Mouse (Mus musculus): ENCODE results near the gene Nid1. TPM values are rescaled to one million over a fixed set of nuclear protein-coding genes. Genes with fewer than 3 reads are reported as not detected.
"Not testable (repeated sequence)": the region's sequence is repeated elsewhere in the genome, so short reads cannot be mapped to it uniquely, and the experiment has no call there.

The Nid1 gene
- polyA plus RNA-seq, 1 experiment from 2014 or later = 135 TPM

GRCm38 (mm10) chr13:13530913-13531312 lies 93.6 kb downstream of the Nid1 start:
- H3K4me3 ChIP-seq (ENCODE audit: low read length) = no peak overlapping the region
- H3K27ac ChIP-seq (ENCODE audit: low read length) = no peak overlapping the region
- ATAC-seq (ENCODE audit: low FRiP score, low TSS enrichment) = no peak
- H3K36me3 ChIP-seq (ENCODE audit: insufficient read depth, low read length) = no peaks in the 10 kb centered on the region
- no peak overlapping the region for H3K4me2 ChIP-seq (replicated peaks; ENCODE audit: low read depth, low read length)
- H3K9ac ChIP-seq (replicated peaks; ENCODE audit: low read length) = no peak overlapping the region
- H3K4me1 ChIP-seq (ENCODE audit: insufficient read depth, low read length) = peaks cover 15% of the 10 kb centered on the region; the same call in 1 of the 2 replicates
- H3K27me3 ChIP-seq (ENCODE audit: insufficient read depth, low read length) = no peaks in the 10 kb centered on the region
- 94% methylated on average over 4 of the region's 4 CpGs for WGBS
- no peaks in the 10 kb centered on the region for H3K9me3 ChIP-seq (ENCODE audit: low read length)

GRCm38 (mm10) chr13:13531923-13532322 lies 94.6 kb downstream of the Nid1 start:
- no peak for ATAC-seq (ENCODE audit: low FRiP score, low TSS enrichment)
- WGBS = 92% methylated on average over 7 of the region's 7 CpGs

GRCm38 (mm10) chr13:13536555-13536954 lies 99.2 kb downstream of the Nid1 start:
- no peaks in the 10 kb centered on the region for H3K36me3 ChIP-seq (ENCODE audit: insufficient read depth, low read length)
- H3K27me3 ChIP-seq (ENCODE audit: insufficient read depth, low read length) = no peaks in the 10 kb centered on the region
- no peak overlapping the region for H3K4me3 ChIP-seq (ENCODE audit: low read length)
- H3K4me2 ChIP-seq (replicated peaks; ENCODE audit: low read depth, low read length) = no peak overlapping the region
- 87% methylated on average over 2 of the region's 2 CpGs for WGBS
- no peak for ATAC-seq (ENCODE audit: low FRiP score, low TSS enrichment)
- peaks cover 20% of the 10 kb centered on the region; the same call in 1 of the 2 replicates for H3K4me1 ChIP-seq (ENCODE audit: insufficient read depth, low read length)
- H3K9me3 ChIP-seq (ENCODE audit: low read length) = no peaks in the 10 kb centered on the region
- H3K9ac ChIP-seq (replicated peaks; ENCODE audit: low read length) = no peak overlapping the region
- no peak overlapping the region for H3K27ac ChIP-seq (ENCODE audit: low read length)

More at GRCm38 (mm10) chr13:13531923-13532322, 94.6 kb downstream of the Nid1 start:
- Histone ChIP-seq H3K4me2 (replicated peaks; ENCODE audit: low read depth, low read length) (no peak overlapping the region), H3K27me3 (ENCODE audit: insufficient read depth, low read length) (no peaks in the 10 kb centered on the region), H3K9ac (replicated peaks; ENCODE audit: low read length) (no peak overlapping the region), H3K4me1 (ENCODE audit: insufficient read depth, low read length) (peaks cover 15% of the 10 kb centered on the region; the same call in 1 of the 2 replicates), H3K27ac (ENCODE audit: low read length) (no peak overlapping the region), H3K9me3 (ENCODE audit: low read length) (no peaks in the 10 kb centered on the region), H3K4me3 (ENCODE audit: low read length) (no peak overlapping the region), H3K36me3 (ENCODE audit: insufficient read depth, low read length) (no peaks in the 10 kb centered on the region)

GRCm38 (mm10) chr13:13537272-13538015 lies 100.1 kb downstream of the Nid1 start:
- 84% methylated on average over 2 of the region's 2 CpGs for WGBS
- H3K27ac ChIP-seq (ENCODE audit: low read length) = no peak overlapping the region

DNA sequence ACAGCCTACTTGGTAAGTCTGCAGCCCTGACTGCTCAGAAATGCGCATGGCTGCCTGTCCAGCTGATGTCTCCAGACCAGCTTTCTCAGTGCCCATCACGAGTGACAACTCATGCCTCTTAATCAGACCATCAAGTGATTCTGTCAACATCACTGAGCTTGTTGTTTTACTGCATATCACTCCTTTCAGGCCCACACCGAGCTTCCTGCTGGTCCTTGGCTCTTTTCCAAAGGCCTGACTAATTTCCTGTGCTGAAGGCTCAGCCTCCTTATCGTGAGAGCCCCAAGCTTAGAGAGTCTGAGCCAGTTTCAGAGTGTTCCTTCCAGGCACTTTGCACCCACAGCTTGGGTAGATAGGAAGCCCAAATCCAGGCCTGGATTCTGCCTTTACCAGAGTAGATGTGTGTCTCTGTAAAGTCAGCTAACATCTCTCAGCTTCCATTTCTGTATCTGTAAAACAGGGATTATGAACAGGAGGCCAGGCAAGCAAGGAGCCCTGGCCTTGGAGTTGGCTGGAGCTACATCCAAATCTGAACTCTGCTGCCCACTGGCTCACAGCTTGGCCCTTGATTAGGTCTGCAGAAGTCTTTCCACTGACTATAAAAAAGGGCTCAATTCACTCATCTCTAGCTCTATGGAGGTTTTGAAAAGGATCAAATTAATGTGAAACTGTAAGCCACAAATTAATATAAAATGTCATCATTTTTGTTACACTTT lies 101.4 kb downstream of the Nid1 start:
- WGBS = 32% methylated on average over 4 of the region's 4 CpGs
- no peak overlapping the region for H3K4me2 ChIP-seq (replicated peaks; ENCODE audit: low read depth, low read length)

More at GRCm38 (mm10) chr13:13537272-13538015, 100.1 kb downstream of the Nid1 start:
- Histone ChIP-seq H3K27me3 (ENCODE audit: insufficient read depth, low read length) (no peaks in the 10 kb centered on the region), H3K4me3 (ENCODE audit: low read length) (no peak overlapping the region), H3K9me3 (ENCODE audit: low read length) (no peaks in the 10 kb centered on the region), H3K9ac (replicated peaks; ENCODE audit: low read length) (no peak overlapping the region), H3K36me3 (ENCODE audit: insufficient read depth, low read length) (no peaks in the 10 kb centered on the region), H3K4me2 (replicated peaks; ENCODE audit: low read depth, low read length) (no peak overlapping the region), H3K4me1 (ENCODE audit: insufficient read depth, low read length) (peaks cover 20% of the 10 kb centered on the region; the same call in 1 of the 2 replicates)
- no peak for ATAC-seq (ENCODE audit: low FRiP score, low TSS enrichment)

GRCm38 (mm10) chr13:13543073-13543472 lies 105.7 kb downstream of the Nid1 start:
- not testable (repeated sequence) for H3K36me3 ChIP-seq (ENCODE audit: insufficient read depth, low read length); H3K9ac ChIP-seq (replicated peaks; ENCODE audit: low read length); ATAC-seq (ENCODE audit: low FRiP score, low TSS enrichment); H3K27ac ChIP-seq (ENCODE audit: low read length); H3K4me3 ChIP-seq (ENCODE audit: low read length); H3K4me2 ChIP-seq (replicated peaks; ENCODE audit: low read depth, low read length); H3K9me3 ChIP-seq (ENCODE audit: low read length); H3K27me3 ChIP-seq (ENCODE audit: insufficient read depth, low read length)
- WGBS = 95% methylated on average over 10 of the region's 10 CpGs
- H3K4me1 ChIP-seq (ENCODE audit: insufficient read depth, low read length) = peaks cover 14% of the 10 kb centered on the region; the same call in 1 of the 2 replicates

More for the DNA sequence above, 101.4 kb downstream of the Nid1 start:
- Histone ChIP-seq H3K9ac (replicated peaks; ENCODE audit: low read length) (0 out of 2 replicates have a peak overlapping the region, but pooled peaks have one; percentile 20), H3K4me1 (ENCODE audit: insufficient read depth, low read length) (peaks cover 17% of the 10 kb centered on the region; the same call in 1 of the 2 replicates), H3K36me3 (ENCODE audit: insufficient read depth, low read length) (no peaks in the 10 kb centered on the region), H3K27me3 (ENCODE audit: insufficient read depth, low read length) (no peaks in the 10 kb centered on the region), H3K9me3 (ENCODE audit: low read length) (no peaks in the 10 kb centered on the region), H3K27ac (ENCODE audit: low read length) (peak overlapping the region; percentile 66), H3K4me3 (ENCODE audit: low read length) (no peak overlapping the region)
- peak; percentile 71; the same call in 1 of the 2 replicates for ATAC-seq (ENCODE audit: low FRiP score, low TSS enrichment)

GRCm38 (mm10) chr13:13546792-13547191 lies 109.4 kb downstream of the Nid1 start:
- H3K4me1 ChIP-seq (ENCODE audit: insufficient read depth, low read length) = peaks cover 10% of the 10 kb centered on the region; the same call in 1 of the 2 replicates
- H3K27ac ChIP-seq (ENCODE audit: low read length) = no peak overlapping the region
- no peak overlapping the region for H3K9ac ChIP-seq (replicated peaks; ENCODE audit: low read length)
- no peaks in the 10 kb centered on the region for H3K27me3 ChIP-seq (ENCODE audit: insufficient read depth, low read length)
- H3K9me3 ChIP-seq (ENCODE audit: low read length) = 0 out of 2 replicates have a peak, but pooled peaks cover 4% of the 10 kb centered on the region
- no peak overlapping the region for H3K4me2 ChIP-seq (replicated peaks; ENCODE audit: low read depth, low read length)
- H3K36me3 ChIP-seq (ENCODE audit: insufficient read depth, low read length) = no peaks in the 10 kb centered on the region
- H3K4me3 ChIP-seq (ENCODE audit: low read length) = no peak overlapping the region
- 73% methylated on average over 3 of the region's 3 CpGs for WGBS
- no peak for ATAC-seq (ENCODE audit: low FRiP score, low TSS enrichment)

DNA sequence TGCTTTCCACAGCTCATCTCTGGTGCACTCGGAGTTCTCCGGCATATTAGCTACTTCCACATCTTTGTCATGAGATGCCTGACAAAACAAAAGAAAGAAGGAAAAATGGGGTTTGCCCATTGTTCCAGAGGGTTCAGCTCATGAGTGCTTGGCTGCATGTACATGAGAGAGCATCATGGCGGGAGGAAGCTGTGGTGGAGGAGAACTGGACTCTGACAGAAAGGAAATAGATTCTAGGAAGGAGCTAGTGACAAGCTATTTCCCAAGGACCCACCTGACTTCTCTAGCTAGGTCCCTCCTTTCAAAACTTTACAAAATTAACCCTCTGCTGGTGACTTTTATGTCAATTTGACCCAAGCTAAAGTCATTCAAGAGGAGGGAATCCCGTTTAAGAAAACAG lies 110.5 kb downstream of the Nid1 start:
- Histone ChIP-seq H3K4me2 (replicated peaks; ENCODE audit: low read depth, low read length) (no peak overlapping the region), H3K36me3 (ENCODE audit: insufficient read depth, low read length) (no peaks in the 10 kb centered on the region), H3K4me3 (ENCODE audit: low read length) (no peak overlapping the region), H3K27ac (ENCODE audit: low read length) (no peak overlapping the region), H3K9ac (replicated peaks; ENCODE audit: low read length) (no peak overlapping the region), H3K27me3 (ENCODE audit: insufficient read depth, low read length) (no peaks in the 10 kb centered on the region), H3K9me3 (ENCODE audit: low read length) (0 out of 2 replicates have a peak, but pooled peaks cover 4% of the 10 kb centered on the region), H3K4me1 (ENCODE audit: insufficient read depth, low read length) (peaks cover 10% of the 10 kb centered on the region; the same call in 1 of the 2 replicates)
- 86% methylated on average over 4 of the region's 4 CpGs for WGBS
- no peak for ATAC-seq (ENCODE audit: low FRiP score, low TSS enrichment)

DNA sequence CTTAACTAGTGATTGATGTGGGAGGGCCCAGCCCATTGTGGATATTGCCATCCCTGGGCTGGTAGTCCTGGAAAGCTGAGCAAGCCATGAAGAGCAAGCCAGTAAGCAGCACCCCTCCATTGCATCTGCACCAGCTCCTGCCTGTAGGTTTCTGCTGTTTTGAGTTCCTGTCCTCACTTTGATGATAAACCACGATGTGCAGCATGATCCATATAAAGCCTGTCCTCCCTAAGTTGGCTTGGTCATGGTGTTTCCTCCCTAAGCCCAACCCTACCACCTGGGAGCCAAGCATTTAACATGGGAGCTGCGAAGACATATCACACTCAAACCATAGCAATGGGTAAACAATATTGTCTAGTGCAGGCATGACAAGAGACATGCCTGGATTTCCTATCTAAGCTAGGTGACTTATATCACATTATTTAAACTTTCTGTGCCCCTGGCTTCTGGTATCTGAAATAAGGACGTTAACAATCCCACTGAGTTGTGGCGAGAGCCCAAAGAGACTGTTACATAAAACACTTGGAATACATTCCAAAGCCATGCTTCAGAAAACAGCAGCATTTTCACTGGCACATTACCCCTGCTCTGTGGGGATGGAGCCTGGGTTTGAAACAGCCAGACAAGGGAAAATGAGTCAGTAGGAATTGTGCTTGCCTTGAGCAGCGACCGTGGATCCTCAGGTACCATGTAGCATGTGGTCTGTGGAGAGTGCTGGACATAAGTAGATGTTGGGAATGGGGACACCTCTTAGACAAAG lies 111.3 kb downstream of the Nid1 start:
- Histone ChIP-seq H3K4me3 (ENCODE audit: low read length) (no peak overlapping the region), H3K27me3 (ENCODE audit: insufficient read depth, low read length) (no peaks in the 10 kb centered on the region), H3K4me2 (replicated peaks; ENCODE audit: low read depth, low read length) (no peak overlapping the region), H3K9ac (replicated peaks; ENCODE audit: low read length) (no peak overlapping the region), H3K9me3 (ENCODE audit: low read length) (0 out of 2 replicates have a peak, but pooled peaks cover 4% of the 10 kb centered on the region), H3K36me3 (ENCODE audit: insufficient read depth, low read length) (no peaks in the 10 kb centered on the region), H3K27ac (ENCODE audit: low read length) (no peak overlapping the region), H3K4me1 (ENCODE audit: insufficient read depth, low read length) (peaks cover 10% of the 10 kb centered on the region; the same call in 1 of the 2 replicates)
- no peak for ATAC-seq (ENCODE audit: low FRiP score, low TSS enrichment)
- WGBS = 81% methylated on average over 6 of the region's 6 CpGs
